ENCODE assay signal across 11 mouse cellular contexts in the genomic region with DNA sequence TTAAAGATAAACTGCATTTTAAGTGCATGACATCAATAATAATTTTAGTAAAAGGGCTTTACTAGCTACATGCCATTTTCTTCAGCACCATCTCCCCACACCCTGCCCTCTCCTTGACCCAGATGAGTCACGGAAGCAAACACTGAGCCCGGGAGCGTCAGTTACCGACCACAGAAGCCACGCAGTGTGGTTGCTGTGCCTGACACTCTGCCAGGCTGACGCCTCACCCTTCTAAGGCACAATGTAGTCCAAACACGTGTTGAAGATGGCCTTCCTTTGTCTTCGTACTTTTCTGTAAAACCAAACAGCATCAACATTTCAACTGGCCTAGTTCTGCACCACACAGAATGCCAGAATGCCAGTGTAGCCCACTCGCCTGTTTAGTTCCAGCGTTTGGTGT. TPM values are rescaled to one million over a fixed set of nuclear protein-coding genes. Genes with fewer than 3 reads are reported as not detected.
DNase-seq lines count a peak whose midpoint lies in the region; ATAC-seq and TF ChIP-seq lines count a peak whose summit lies in the region.
"Had no signal": no experiment of that assay in that cellular context is flagged by ENCODE, and none has a peak within 500 bp of the region (broad histone marks: within the 10 kb centered on the region; RNA-seq: fewer than 3 reads in every experiment).

No protein-coding gene starts in this region.

- H3K36me3 ChIP-seq in stomach, embryonic 15.5 days: no peaks in the 10 kb centered on the region
- H3K36me3 ChIP-seq in hindbrain, embryonic 10.5 days: no peaks in the 10 kb centered on the region
- H3K36me3 ChIP-seq in kidney, adult 2 months (ENCODE audit: control insufficient read depth, insufficient read depth, low read length): no peaks in the 10 kb centered on the region
- H3K36me3 ChIP-seq: heart, embryonic 15.5 days; limb, embryonic 12.5 days had no signal

- H3K27me3 ChIP-seq in stomach, embryonic 15.5 days (replicated peaks): no peaks in the 10 kb centered on the region
- no peaks in the 10 kb centered on the region for H3K27me3 ChIP-seq in hindbrain, embryonic 10.5 days (ENCODE audit: insufficient read depth, poor library complexity, severe bottlenecking)
- H3K27me3 ChIP-seq in kidney, adult 2 months (replicated peaks; ENCODE audit: control insufficient read depth, insufficient read depth, low read length): no peaks in the 10 kb centered on the region; the same call in 1 of the 2 replicates
- H3K27me3 ChIP-seq: heart, embryonic 15.5 days; limb, embryonic 12.5 days had no signal

- no peaks in the 10 kb centered on the region for H3K9me3 ChIP-seq in stomach, embryonic 15.5 days
- no peaks in the 10 kb centered on the region for H3K9me3 ChIP-seq in hindbrain, embryonic 10.5 days
- H3K9me3 ChIP-seq: heart, embryonic 15.5 days; limb, embryonic 12.5 days had no signal

- H3K4me1 ChIP-seq in stomach, embryonic 15.5 days: peaks cover 6% of the 10 kb centered on the region; the same call in 1 of the 2 replicates
- no peaks in the 10 kb centered on the region for H3K4me1 ChIP-seq in hindbrain, embryonic 10.5 days (replicated peaks)
- H3K4me1 ChIP-seq in kidney, adult 2 months (ENCODE audit: control insufficient read depth, insufficient read depth, low read length): no peaks in the 10 kb centered on the region
- H3K4me1 ChIP-seq: heart, embryonic 15.5 days; limb, embryonic 12.5 days had no signal

- H3K4me2 ChIP-seq in stomach, embryonic 15.5 days: no peak overlapping the region
- H3K4me2 ChIP-seq: heart, embryonic 15.5 days; limb, embryonic 12.5 days had no signal

- intact Hi-C loops in gastrocnemius, adult 2 months (cut with DNase I): no loop called here
- intact Hi-C loops in gastrocnemius, postnatal 36 days (cut with DNase I): no loop called here

- no peak overlapping the region for H3K9ac ChIP-seq in stomach, embryonic 15.5 days
- H3K9ac ChIP-seq: heart, embryonic 15.5 days; limb, embryonic 12.5 days had no signal

- ATAC-seq in inflammation-experienced regulatory T-cells, adult 6 months: peak; percentile 96
- ATAC-seq in stomach, embryonic 15.5 days (ENCODE audit: insufficient read depth, low FRiP score, low read depth): peak; percentile 31; the same call in 1 of the 2 replicates

- TF ChIP-seq POLR2A in kidney, adult 2 months (IDR thresholded peaks at IDR 0.05; ENCODE audit: low read depth, low read length): no peak

- peak; percentile 37 for DNase-seq in gastrocnemius, adult 2 months
- DNase-seq in gastrocnemius, postnatal 36 days: no peak
- DNase-seq in NIH3T3 (ENCODE audit: low read depth): peak; percentile 93
- DNase-seq in hindbrain, embryonic 10.5 days (ENCODE audit: low spot score): no peak
- DNase-seq in c-Kit-positive CD71-positive TER-119-positive erythroid progenitor cells, embryonic 14.5 days (ENCODE audit: low spot score): no peak
- DNase-seq in kidney, adult 2 months: no peak
- DNase-seq: cerebellum, adult 11 months had no signal

- H3K4me3 ChIP-seq in gastrocnemius, adult 2 months: no peak overlapping the region
- no peak overlapping the region for H3K4me3 ChIP-seq in stomach, embryonic 15.5 days (replicated peaks)
- H3K4me3 ChIP-seq in hindbrain, embryonic 10.5 days: no peak overlapping the region
- no peak overlapping the region for H3K4me3 ChIP-seq in kidney, adult 2 months (ENCODE audit: insufficient read depth, low read depth, low read length)
- H3K4me3 ChIP-seq: heart, embryonic 15.5 days; limb, embryonic 12.5 days had no signal

- H3K27ac ChIP-seq in gastrocnemius, adult 2 months: no peak overlapping the region
- H3K27ac ChIP-seq in stomach, embryonic 15.5 days: no peak overlapping the region
- no peak overlapping the region for H3K27ac ChIP-seq in hindbrain, embryonic 10.5 days
- H3K27ac ChIP-seq in kidney, adult 2 months (ENCODE audit: insufficient read depth, low read depth, low read length): no peak overlapping the region
- H3K27ac ChIP-seq: heart, embryonic 15.5 days; limb, embryonic 12.5 days had no signal

- no peak for TF ChIP-seq CTCF in gastrocnemius, adult 2 months (IDR thresholded peaks at IDR 0.05)
- no peak for TF ChIP-seq CTCF in kidney, adult 2 months (conservative IDR thresholded peaks at IDR 0.05; ENCODE audit: insufficient read depth, insufficient read length, low read depth, low read length)

- 44% methylated on average over 10 of the region's 10 CpGs for WGBS in stomach, embryonic 15.5 days
- 82% methylated on average over 10 of the region's 10 CpGs for WGBS in hindbrain, embryonic 10.5 days
- 69% methylated on average over 10 of the region's 10 CpGs for WGBS in kidney, adult 2 months

RNA-seq across cellular contexts. Expression of gene Rbm47, which starts 27.1 kb away (rescaled TPM):
- total RNA-seq in gastrocnemius, adult 2 months (2021): under 1 TPM; 0.64 to 0.66 TPM
- under 1 TPM; 0.47 to 0.71 TPM for total RNA-seq in gastrocnemius, postnatal 36 days (2021)
- polyA plus RNA-seq in inflammation-experienced regulatory T-cells, adult 6 months (2017; shearing (Covaris generic)): 1 to 10 TPM in 2 of 3 experiments, under 1 TPM in 1; 0.71 to 8.2 (median 1.2) TPM
- polyA plus RNA-seq in stomach, embryonic 15.5 days (2015; fragmentation: Nextera tagmentation; extraction: Ambion mirVana): 80.6 and 88.2 TPM in 2 replicates
- 7.3 and 9.9 TPM in 2 replicates for polyA plus RNA-seq in hindbrain, embryonic 10.5 days (2016; fragmentation: Nextera tagmentation; extraction: Ambion mirVana)
- 156 and 171 TPM in 2 replicates for polyA plus RNA-seq in kidney, adult 2 months (2012; rRNA removed)

RNA-seq across cellular contexts. Expression of gene Nsun7, which starts 59.7 kb away (rescaled TPM):
- under 1 TPM in 1 of 2 experiments, not detected in 1; 0.05 TPM for total RNA-seq in gastrocnemius, adult 2 months (2021)
- total RNA-seq in gastrocnemius, postnatal 36 days (2021): not detected
- 1 to 10 TPM in 2 of 3 experiments, not detected in 1; 1.1 to 1.9 TPM for polyA plus RNA-seq in inflammation-experienced regulatory T-cells, adult 6 months (2017; shearing (Covaris generic))
- 0.33 and 0.36 TPM in 2 replicates for polyA plus RNA-seq in stomach, embryonic 15.5 days (2015; fragmentation: Nextera tagmentation; extraction: Ambion mirVana)
- 0.31 and 0.72 TPM in 2 replicates for polyA plus RNA-seq in hindbrain, embryonic 10.5 days (2016; fragmentation: Nextera tagmentation; extraction: Ambion mirVana)
- 0.36 and 0.42 TPM in 2 replicates for polyA plus RNA-seq in kidney, adult 2 months (2012; rRNA removed)

Comparison
In these comparisons a context has a peak if more than half of its experiments do, and no peak if none do; other contexts are left out.
1. DNase-seq: peak in gastrocnemius, adult 2 months (single experiment) and NIH3T3 (single experiment); none in gastrocnemius, postnatal 36 days (0 of 2), hindbrain, embryonic 10.5 days (single experiment), c-Kit-positive CD71-positive TER-119-positive erythroid progenitor cells, embryonic 14.5 days (single experiment) and kidney, adult 2 months (single experiment).